Mouse (Mus musculus): ENCODE results near the gene Nr1h4.
A peak's percentile ranks its signal among the peaks of the same experiment; 100 is the strongest.

The Nr1h4 gene

GRCm38 (mm10) chr10:89482142-89482681 lies 51.2 kb downstream of the Nr1h4 start:
- DNase-seq (ENCODE audit: low spot score in 2 of 2): no peak

DNA sequence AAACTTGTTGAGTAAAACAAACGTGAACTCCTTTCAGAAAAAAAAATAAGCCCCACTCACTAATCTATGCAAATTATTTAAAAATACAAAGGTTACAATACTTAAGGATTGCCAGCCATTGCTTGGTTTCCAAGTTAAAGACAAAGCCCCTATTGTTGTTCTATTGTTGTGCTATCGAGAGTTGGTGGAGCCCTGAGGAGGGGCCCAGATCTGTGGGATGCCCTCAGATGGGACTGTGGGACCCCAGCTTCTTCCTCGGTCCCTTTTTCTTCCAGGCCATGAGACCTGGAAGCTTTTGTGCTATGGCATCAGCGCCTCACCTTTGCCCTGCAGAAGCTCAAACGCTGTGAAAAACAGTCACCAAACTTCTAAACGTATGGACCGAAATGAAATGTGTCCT lies 51.7 kb downstream of the Nr1h4 start:
- no peak for DNase-seq (ENCODE audit: low spot score in 2 of 2)

DNA sequence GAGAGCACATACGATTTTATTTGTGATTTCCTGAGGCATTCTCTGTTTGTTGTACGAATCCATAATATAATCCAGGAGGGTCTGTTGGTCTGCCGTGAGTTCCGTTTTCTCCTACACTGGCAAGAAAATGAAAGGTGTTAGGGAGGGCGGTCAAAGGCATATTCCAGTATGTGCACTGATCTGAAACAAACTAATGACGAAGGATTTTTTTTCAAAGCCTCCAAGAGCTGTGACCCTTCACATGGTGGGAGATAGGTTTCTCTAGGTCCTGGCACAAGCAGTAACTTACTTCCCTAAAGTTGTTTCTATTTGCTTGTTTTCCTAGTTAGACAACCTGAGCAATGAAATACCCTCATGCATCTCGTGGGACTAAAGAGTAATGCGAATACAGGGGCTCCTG lies 54.6 kb downstream of the Nr1h4 start:
- no peak for DNase-seq (ENCODE audit: low spot score in 2 of 2)

DNA sequence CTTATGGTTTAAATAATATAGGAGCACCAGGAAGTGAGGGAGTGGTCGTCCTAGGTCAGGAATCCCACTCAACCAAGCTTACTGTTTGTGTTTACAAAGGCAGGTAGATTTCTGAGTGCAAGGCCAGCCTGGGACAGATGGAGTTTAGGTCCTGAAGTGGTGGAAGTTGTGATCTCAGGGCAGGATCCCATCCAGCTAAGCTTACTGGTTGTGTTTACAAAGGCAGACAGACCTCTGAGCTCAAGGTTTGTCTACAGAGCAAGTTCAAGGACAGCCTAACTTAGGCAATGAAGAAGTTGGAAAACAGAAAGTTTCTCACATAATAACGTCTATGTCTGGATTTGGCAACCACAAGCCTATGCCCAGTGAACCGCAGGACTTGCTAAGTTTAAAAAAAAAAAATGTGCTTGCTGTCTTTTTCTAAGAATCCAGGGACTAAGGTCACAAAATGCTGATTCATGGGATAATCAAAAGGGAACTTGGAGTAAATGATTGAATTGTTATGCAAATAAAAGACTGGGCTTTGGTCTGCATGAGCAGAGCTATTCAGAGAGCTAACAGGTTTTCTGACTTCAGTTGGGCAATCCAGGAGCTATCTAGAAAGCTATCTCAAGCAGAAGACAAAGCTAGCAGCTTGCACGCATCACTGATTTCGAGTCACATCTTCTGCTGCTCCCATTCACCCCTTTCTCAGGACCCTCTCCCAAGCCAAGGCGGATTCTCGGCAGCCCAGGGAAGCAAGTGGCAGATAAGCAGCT lies 62.6 kb downstream of the Nr1h4 start:
- DNase-seq (ENCODE audit: low spot score in 2 of 2): no peak

DNA sequence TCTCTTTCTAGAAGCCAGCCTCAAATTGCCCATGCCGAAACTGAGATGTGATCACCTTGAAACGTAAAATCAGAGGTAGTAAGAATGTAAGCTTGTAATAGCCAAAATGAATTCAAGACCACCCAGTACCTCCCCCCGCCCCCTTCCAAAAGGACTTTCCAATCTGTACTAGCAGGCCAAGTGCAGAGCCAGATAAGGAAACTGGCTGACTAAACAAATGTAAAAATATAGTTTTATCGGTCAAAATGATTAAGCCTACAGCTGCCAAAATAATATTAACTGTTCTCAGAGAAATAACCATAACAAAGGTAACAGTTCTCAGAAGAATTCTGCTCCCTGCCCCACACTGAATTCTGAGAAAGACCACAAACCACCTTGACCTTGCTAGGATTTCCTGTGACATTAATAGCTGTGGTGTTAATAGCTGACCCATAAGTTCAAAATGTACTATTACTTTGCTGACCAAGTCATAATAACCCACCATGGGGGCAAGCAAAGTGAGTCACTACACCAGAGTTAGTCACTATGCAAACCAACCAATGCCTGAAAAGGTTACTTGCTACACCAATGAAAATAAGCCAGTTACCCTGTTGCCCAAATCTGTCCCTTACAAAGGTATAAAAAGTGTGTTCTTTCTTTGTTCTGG lies 68.5 kb downstream of the Nr1h4 start:
- no peak for DNase-seq (ENCODE audit: low spot score in 2 of 2)

- no peak for DNase-seq (ENCODE audit: low spot score in 2 of 2)
Observed at GRCm38 (mm10) chr10:89462890-89463289, 70.5 kb downstream of the Nr1h4 start.

DNA sequence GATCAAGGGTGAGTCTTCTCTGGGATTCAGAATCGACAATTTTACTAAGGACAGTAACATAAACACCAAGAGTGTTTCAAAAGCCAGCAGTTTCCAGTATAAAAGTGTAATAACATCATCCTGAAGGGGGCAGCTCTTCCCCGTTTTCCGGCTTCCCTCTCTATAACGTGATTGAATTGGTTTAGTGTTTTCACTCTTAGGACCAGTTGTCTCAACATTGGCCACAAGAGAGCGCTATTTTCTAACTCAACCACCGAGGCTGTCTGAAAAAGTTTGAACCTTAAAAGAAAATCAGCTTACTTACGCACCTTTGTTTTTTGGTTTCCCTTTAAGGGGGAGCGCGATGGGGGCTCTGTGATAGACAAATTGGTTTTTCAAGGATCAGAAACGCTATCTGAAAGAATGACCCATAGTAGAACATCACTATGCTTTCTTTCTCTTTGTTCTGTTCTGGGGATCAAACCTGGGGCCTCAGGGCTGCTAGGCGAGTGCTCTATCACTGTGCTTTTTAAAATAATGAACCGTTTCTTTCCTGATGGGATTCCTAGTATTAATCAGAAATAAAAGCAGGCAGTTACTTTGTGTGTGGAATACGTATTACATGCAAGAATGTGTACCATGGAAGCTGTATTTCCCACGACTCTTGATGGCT lies 71.4 kb downstream of the Nr1h4 start:
- DNase-seq (ENCODE audit: low spot score in 2 of 2): peak; percentile 90 to 94

DNA sequence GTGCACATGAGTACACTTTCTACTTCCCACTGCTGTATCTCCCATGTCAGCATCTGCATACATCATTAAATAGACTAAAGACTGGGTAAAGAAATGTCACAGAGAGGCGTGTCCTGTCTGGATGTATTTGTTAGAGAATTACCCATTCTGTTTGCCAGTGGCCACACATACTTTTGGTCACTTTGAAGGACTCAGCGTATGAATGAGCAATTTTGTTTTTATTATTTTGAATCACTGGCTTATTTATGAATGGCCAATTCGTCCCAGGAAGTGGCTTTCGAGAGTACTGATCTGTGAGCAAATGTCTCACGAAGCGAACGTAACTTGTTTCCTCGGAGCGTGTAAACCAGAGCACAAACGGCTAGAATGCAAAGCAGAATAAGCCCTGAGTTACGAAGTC lies 72.4 kb downstream of the Nr1h4 start:
- DNase-seq (ENCODE audit: low spot score in 2 of 2): no peak

GRCm38 (mm10) chr10:89458770-89459169 lies 74.6 kb downstream of the Nr1h4 start:
- DNase-seq (ENCODE audit: low spot score in 2 of 2): no peak

DNA sequence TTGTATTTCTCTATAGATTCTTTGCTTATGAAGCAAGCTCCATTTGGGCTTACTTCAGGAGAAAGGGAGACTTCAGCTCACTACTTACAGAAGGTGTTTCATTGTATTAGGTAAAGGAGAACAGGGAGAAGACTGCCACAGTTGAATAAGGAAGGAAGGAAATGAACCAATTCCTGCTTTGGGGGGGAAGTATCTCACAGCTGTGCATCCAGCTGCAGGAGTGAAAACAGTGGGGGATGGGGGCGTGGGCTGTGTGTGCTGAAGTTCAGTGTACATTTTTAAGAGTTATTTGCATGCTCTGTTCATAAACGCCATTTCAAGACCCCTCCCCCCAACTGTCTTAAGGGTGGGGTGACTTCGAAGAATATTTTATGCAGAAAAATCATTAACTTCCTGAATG lies 79.6 kb downstream of the Nr1h4 start:
- DNase-seq (ENCODE audit: low spot score in 2 of 2): no peak

DNA sequence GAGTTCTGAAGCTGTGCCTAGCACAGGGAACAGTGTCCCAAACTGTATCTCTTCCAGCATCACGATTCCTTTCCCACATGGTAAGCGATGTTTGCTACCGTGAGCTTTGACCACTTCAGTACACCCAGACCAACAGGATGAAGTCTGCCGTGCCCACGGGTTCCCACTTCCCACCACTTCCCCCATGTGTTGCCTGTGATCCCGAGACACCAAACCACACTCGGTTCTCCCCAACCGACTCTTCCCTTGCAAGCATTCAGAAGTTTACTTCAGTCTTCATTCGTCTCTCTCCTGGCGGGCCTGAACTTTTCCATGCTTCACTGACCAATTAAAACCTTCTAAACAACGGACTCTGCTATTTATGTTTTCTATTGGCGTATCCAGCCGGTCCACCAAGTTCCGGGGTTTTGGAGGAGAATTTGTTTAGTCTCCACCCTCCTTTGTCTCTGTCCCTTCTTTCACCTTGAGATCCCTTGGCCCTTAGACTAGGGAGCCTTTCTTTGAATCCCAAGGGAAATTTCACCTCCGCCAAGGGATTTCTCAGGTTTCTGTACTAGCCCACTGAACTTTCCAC lies 80.2 kb downstream of the Nr1h4 start:
- no peak for DNase-seq (ENCODE audit: low spot score in 2 of 2)

GRCm38 (mm10) chr10:89450411-89450810 lies 83.0 kb downstream of the Nr1h4 start:
- DNase-seq (ENCODE audit: low spot score in 2 of 2): no peak

GRCm38 (mm10) chr10:89444381-89444780 lies 89.0 kb downstream of the Nr1h4 start:
- DNase-seq (ENCODE audit: low spot score in 2 of 2): no peak

- peak; percentile 81 to 86 for DNase-seq (ENCODE audit: low spot score in 2 of 2)
Observed at GRCm38 (mm10) chr10:89443623-89444151, 89.7 kb downstream of the Nr1h4 start, which contains the start of gene Gas2l3. Gene Gas2l3 (minus strand): TSS chr10:89443967.

DNA sequence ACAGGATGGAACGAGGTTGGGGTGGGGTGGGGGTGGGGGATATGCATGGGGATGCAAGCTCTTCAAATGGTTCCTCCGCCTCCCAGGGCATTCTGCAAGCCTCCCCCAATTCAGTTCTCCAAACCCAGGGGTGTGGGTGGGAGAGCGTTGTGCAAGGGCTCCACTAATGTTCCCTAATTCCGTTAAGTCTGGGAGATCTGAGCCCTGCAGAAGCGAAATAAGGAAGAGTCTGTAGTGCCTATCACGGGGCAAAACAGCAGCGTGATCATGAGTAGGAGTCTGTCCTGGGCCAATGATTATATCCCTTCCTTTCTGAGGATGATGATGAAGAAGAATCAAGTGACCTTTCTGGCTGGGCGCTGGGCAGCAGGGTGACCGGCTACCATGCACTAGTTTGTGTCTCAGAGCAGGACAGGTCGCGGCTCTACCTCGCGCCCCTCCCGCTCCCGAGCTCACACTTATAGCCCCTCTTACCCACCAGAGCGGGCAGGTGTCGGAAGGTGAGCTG lies 90.2 kb downstream of the Nr1h4 start:
- DNase-seq (ENCODE audit: low spot score in 2 of 2): peak; percentile 4 to 21

- DNase-seq (ENCODE audit: low spot score in 2 of 2): no peak
Observed at GRCm38 (mm10) chr10:89442640-89443039, 90.7 kb downstream of the Nr1h4 start.

DNA sequence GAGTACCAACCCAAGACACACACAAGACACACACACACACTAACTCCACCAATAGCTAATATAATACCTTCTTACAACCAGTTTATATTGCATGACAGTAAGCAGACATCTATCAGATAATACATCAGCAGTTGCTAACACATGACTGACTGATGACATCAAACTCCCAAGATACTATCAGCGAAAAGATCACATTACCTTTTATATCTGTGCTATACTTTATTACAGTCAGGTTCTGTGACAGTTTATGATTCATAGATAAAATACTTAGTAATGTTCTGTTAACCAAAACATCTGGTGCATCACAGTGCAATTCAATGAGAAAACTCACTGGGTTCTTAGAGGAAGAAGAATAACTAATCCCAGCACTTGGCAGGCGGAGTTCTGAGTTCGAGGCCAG lies 91.4 kb downstream of the Nr1h4 start:
- DNase-seq (ENCODE audit: low spot score in 2 of 2): no peak

DNA sequence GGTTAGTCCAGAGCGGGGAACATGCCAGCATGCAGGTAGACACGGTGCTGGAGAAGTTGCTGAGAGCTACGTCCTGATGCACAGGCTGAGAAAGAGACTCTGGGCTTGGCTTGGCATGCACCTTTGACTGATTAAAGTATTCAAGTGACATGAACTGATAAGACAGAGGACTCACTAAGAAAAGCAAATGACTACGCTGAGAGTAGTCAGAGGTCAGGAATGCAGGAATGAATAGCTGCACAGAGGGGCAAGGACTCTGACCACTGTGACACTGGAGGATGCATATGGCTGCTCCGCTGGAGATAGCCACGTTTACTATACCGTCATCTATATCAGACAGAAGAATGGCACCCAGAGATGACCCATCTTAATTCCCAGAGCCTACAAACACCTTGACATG lies 94.0 kb downstream of the Nr1h4 start:
- no peak for DNase-seq (ENCODE audit: low spot score in 2 of 2)

- DNase-seq (ENCODE audit: low spot score in 2 of 2): no peak
Observed at GRCm38 (mm10) chr10:89437996-89438395, 95.4 kb downstream of the Nr1h4 start.

DNA sequence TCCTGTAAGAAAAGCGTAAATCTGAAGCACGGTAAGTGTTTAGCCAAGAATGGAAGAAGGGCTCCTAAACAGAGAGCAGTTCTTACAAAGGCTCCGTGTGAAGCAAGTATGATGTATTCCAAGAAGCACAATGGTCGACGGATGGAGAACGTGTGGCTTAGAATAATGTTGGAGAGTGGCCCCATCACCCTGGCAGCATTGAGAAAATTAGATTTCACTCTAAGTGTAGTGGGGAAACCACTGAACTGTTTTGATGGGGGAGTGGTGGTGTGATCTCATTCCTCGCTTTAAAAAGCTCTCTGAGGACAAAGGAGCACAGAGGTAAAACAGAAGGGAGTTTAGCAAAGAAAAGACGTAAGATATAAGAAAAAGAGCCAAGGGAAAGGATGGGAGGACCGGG lies 95.9 kb downstream of the Nr1h4 start:
- no peak for DNase-seq (ENCODE audit: low spot score in 2 of 2)

- no peak for DNase-seq (ENCODE audit: low spot score in 2 of 2)
Observed at GRCm38 (mm10) chr10:89435920-89436319, 97.5 kb downstream of the Nr1h4 start.

DNA sequence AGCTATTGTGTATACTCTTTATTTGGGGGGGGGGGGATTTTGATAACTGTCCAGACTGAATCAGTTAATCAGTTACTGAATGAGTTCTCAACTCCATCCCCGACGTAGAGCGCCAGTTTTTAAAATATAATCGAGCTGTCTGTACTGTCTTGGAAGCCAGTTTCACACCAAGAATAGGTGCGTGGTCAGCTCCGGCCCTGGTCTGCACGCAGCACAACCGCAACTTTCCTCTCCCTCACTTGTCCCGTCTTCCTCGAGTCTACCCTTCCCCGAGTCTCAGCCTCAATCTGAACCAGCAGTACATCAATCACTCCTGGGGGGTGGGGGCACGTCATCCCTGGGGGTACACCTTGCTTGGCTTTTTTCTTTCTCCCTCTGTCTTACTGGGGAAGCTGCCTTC lies 98.0 kb downstream of the Nr1h4 start:
- no peak for DNase-seq (ENCODE audit: low spot score in 2 of 2)
